ENCODE assay signal across 17 mouse cellular contexts in genomic region chr8:84736521-84736920, GRCm38 (mm10). TPM values are rescaled to one million over a fixed set of nuclear protein-coding genes. Genes with fewer than 3 reads are reported as not detected.
A peak's percentile ranks its signal among the peaks of the same experiment; 100 is the strongest.
DNase-seq lines count a peak whose midpoint lies in the region; ATAC-seq and TF ChIP-seq lines count a peak whose summit lies in the region.
"Had no signal": no experiment of that assay in that cellular context is flagged by ENCODE, and none has a peak within 500 bp of the region (broad histone marks: within the 10 kb centered on the region; RNA-seq: fewer than 3 reads in every experiment).

No protein-coding gene starts in this region.

- peaks cover 100% of the 10 kb centered on the region for H3K4me1 ChIP-seq in forebrain, embryonic 13.5 days
- H3K4me1 ChIP-seq in forebrain, postnatal 0 days (ENCODE audit: insufficient read depth), result peaks cover 15% of the 10 kb centered on the region
- H3K4me1 ChIP-seq in hindbrain, embryonic 13.5 days (replicated peaks), result peaks cover 89% of the 10 kb centered on the region
- H3K4me1 ChIP-seq in hindbrain, embryonic 11.5 days (replicated peaks; ENCODE audit: control insufficient read depth, insufficient read depth, low read length), result peaks cover 12% of the 10 kb centered on the region
- H3K4me1 ChIP-seq in embryonic facial prominence, embryonic 14.5 days (ENCODE audit: control insufficient read depth, insufficient read depth, low read length), result peaks cover 71% of the 10 kb centered on the region

- DNase-seq in forebrain, postnatal 0 days, result no peak
- DNase-seq in hindbrain, embryonic 11.5 days (ENCODE audit: low spot score), result no peak
- peak; percentile 55 for DNase-seq in NIH3T3 (ENCODE audit: low read depth)
- no peak for DNase-seq in embryonic facial prominence, embryonic 14.5 days (ENCODE audit: low spot score)
- no peak for DNase-seq in gastrocnemius, postnatal 10 days
- no peak for DNase-seq in lung, adult 18-20 months
- DNase-seq: B cell, adult 2 months; cerebellum, adult 9-11 months; kidney, adult 2 months; kidney, postnatal 25 days; left cerebral cortex, postnatal 4 days; lung, postnatal 10 days; thymus, postnatal 14 days had no signal

- peak overlapping the region; percentile 40; the same call in 1 of the 2 replicates for H3K27ac ChIP-seq in forebrain, embryonic 13.5 days
- H3K27ac ChIP-seq in forebrain, postnatal 0 days (ENCODE audit: low read depth, low read length), result no peak overlapping the region
- H3K27ac ChIP-seq in hindbrain, embryonic 13.5 days, result no peak overlapping the region
- no peak overlapping the region for H3K27ac ChIP-seq in hindbrain, embryonic 11.5 days (ENCODE audit: low read depth, low read length)
- no peak overlapping the region for H3K27ac ChIP-seq in embryonic facial prominence, embryonic 14.5 days (replicated peaks; ENCODE audit: low read depth, low read length)
- H3K27ac ChIP-seq: stomach, embryonic 15.5 days had no signal

- no peak for ATAC-seq in forebrain, embryonic 13.5 days
- no peak for ATAC-seq in forebrain, postnatal 0 days
- ATAC-seq in hindbrain, embryonic 13.5 days (ENCODE audit: low FRiP score), result no peak
- no peak for ATAC-seq in hindbrain, embryonic 11.5 days (ENCODE audit: low FRiP score)
- ATAC-seq in embryonic facial prominence, embryonic 14.5 days (ENCODE audit: low read depth), result no peak

- no peak for TF ChIP-seq CTCF in forebrain, postnatal 0 days (IDR thresholded peaks at IDR 0.05; ENCODE audit: low read depth)

- peaks cover 35% of the 10 kb centered on the region for H3K27me3 ChIP-seq in forebrain, embryonic 13.5 days
- no peaks in the 10 kb centered on the region for H3K27me3 ChIP-seq in forebrain, postnatal 0 days (ENCODE audit: insufficient read depth, low read length)
- peaks cover 92% of the 10 kb centered on the region for H3K27me3 ChIP-seq in hindbrain, embryonic 13.5 days
- peaks cover 83% of the 10 kb centered on the region for H3K27me3 ChIP-seq in hindbrain, embryonic 11.5 days (ENCODE audit: control insufficient read depth, insufficient read depth, low read length)
- no peaks in the 10 kb centered on the region for H3K27me3 ChIP-seq in embryonic facial prominence, embryonic 14.5 days (replicated peaks; ENCODE audit: control insufficient read depth, insufficient read depth, low read length)
- H3K27me3 ChIP-seq: stomach, embryonic 15.5 days had no signal

- peaks cover 9% of the 10 kb centered on the region for H3K36me3 ChIP-seq in forebrain, embryonic 13.5 days (ENCODE audit: poor library complexity, severe bottlenecking)
- H3K36me3 ChIP-seq in forebrain, postnatal 0 days (ENCODE audit: insufficient read depth), result no peaks in the 10 kb centered on the region
- no peaks in the 10 kb centered on the region for H3K36me3 ChIP-seq in hindbrain, embryonic 13.5 days
- H3K36me3 ChIP-seq in hindbrain, embryonic 11.5 days (ENCODE audit: control insufficient read depth, insufficient read depth, low read length), result no peaks in the 10 kb centered on the region
- peaks cover 5% of the 10 kb centered on the region; the same call in 1 of the 2 replicates for H3K36me3 ChIP-seq in embryonic facial prominence, embryonic 14.5 days (ENCODE audit: control insufficient read depth, insufficient read depth, low read length)
- H3K36me3 ChIP-seq: stomach, embryonic 15.5 days had no signal

- peak overlapping the region; percentile 48 for H3K9ac ChIP-seq in forebrain, embryonic 13.5 days
- no peak overlapping the region for H3K9ac ChIP-seq in forebrain, postnatal 0 days
- 0 out of 2 replicates have a peak overlapping the region, but pooled peaks have one; percentile 21 for H3K9ac ChIP-seq in hindbrain, embryonic 13.5 days
- no peak overlapping the region for H3K9ac ChIP-seq in hindbrain, embryonic 11.5 days (ENCODE audit: low read depth, low read length)
- H3K9ac ChIP-seq in embryonic facial prominence, embryonic 14.5 days (ENCODE audit: low read depth, low read length), result 0 out of 2 replicates have a peak overlapping the region, but pooled peaks have one; percentile 27
- H3K9ac ChIP-seq: stomach, embryonic 15.5 days had no signal

- no peak overlapping the region for H3K4me3 ChIP-seq in forebrain, embryonic 13.5 days
- H3K4me3 ChIP-seq in forebrain, postnatal 0 days (ENCODE audit: low read depth, low read length), result no peak overlapping the region
- no peak overlapping the region for H3K4me3 ChIP-seq in hindbrain, embryonic 13.5 days
- H3K4me3 ChIP-seq in hindbrain, embryonic 11.5 days (ENCODE audit: low read depth, low read length), result no peak overlapping the region
- no peak overlapping the region for H3K4me3 ChIP-seq in embryonic facial prominence, embryonic 14.5 days (ENCODE audit: low read depth, low read length)
- H3K4me3 ChIP-seq: stomach, embryonic 15.5 days had no signal

- no peak overlapping the region for H3K4me2 ChIP-seq in forebrain, embryonic 13.5 days
- H3K4me2 ChIP-seq in forebrain, postnatal 0 days (ENCODE audit: low read depth), result no peak overlapping the region
- no peak overlapping the region for H3K4me2 ChIP-seq in hindbrain, embryonic 13.5 days
- no peak overlapping the region for H3K4me2 ChIP-seq in hindbrain, embryonic 11.5 days (replicated peaks; ENCODE audit: low read depth, low read length)
- no peak overlapping the region for H3K4me2 ChIP-seq in embryonic facial prominence, embryonic 14.5 days (ENCODE audit: low read depth, low read length)
- H3K4me2 ChIP-seq: stomach, embryonic 15.5 days had no signal

- 79% methylated on average over 4 of the region's 4 CpGs for WGBS in forebrain, embryonic 13.5 days
- WGBS in forebrain, postnatal 0 days, result 79% methylated on average over 4 of the region's 4 CpGs
- WGBS in hindbrain, embryonic 13.5 days, result 69% methylated on average over 4 of the region's 4 CpGs
- WGBS in hindbrain, embryonic 11.5 days, result 65% methylated on average over 4 of the region's 4 CpGs
- WGBS in embryonic facial prominence, embryonic 14.5 days, result 78% methylated on average over 4 of the region's 4 CpGs

- no peaks in the 10 kb centered on the region for H3K9me3 ChIP-seq in forebrain, embryonic 13.5 days (replicated peaks)
- H3K9me3 ChIP-seq in forebrain, postnatal 0 days (ENCODE audit: low read length), result no peaks in the 10 kb centered on the region
- H3K9me3 ChIP-seq in hindbrain, embryonic 13.5 days, result no peaks in the 10 kb centered on the region
- no peaks in the 10 kb centered on the region for H3K9me3 ChIP-seq in hindbrain, embryonic 11.5 days (ENCODE audit: control insufficient read depth, low read length)
- no peaks in the 10 kb centered on the region for H3K9me3 ChIP-seq in embryonic facial prominence, embryonic 14.5 days (ENCODE audit: control insufficient read depth, low read length)
- H3K9me3 ChIP-seq: stomach, embryonic 15.5 days had no signal

RNA-seq across cellular contexts. Expression of gene G430095P16Rik, which starts 13.7 kb away (rescaled TPM):
- polyA plus RNA-seq in forebrain, embryonic 13.5 days (2015; fragmentation: Nextera tagmentation; extraction: Ambion mirVana), result 3.7 and 3.8 TPM in 2 replicates
- not detected in 2 replicates for total RNA-seq in forebrain, postnatal 0 days (2014; rRNA removed)
- polyA plus RNA-seq in forebrain, postnatal 0 days (2015; fragmentation: Nextera tagmentation; extraction: Ambion mirVana), result 0.56 and 1.0 TPM in 2 replicates
- polyA plus RNA-seq in hindbrain, embryonic 13.5 days (2015; fragmentation: Nextera tagmentation; extraction: Ambion mirVana), result 1.0 and 2.3 TPM in 2 replicates
- 2.3 and 2.9 TPM in 2 replicates for polyA plus RNA-seq in hindbrain, embryonic 11.5 days (2014; fragmentation: Nextera tagmentation; extraction: Ambion mirVana)
- polyA plus RNA-seq in embryonic facial prominence, embryonic 14.5 days (2014; fragmentation: Nextera tagmentation; extraction: Ambion mirVana), result 2.0 and 2.7 TPM in 2 replicates
- total RNA-seq in gastrocnemius, postnatal 10 days (2021), result 1 to 10 TPM; 2.2 to 2.8 TPM
- total RNA-seq: layer of hippocampus, postnatal 25 days; left cerebral cortex, postnatal 4 days had no signal

RNA-seq across cellular contexts. Expression of gene Lyl1, which starts 35.3 kb away (rescaled TPM):
- polyA plus RNA-seq in forebrain, embryonic 13.5 days (2015; fragmentation: Nextera tagmentation; extraction: Ambion mirVana), result 1.9 and 2.1 TPM in 2 replicates
- 2.2 and 2.7 TPM in 2 replicates for total RNA-seq in forebrain, postnatal 0 days (2014; rRNA removed)
- polyA plus RNA-seq in forebrain, postnatal 0 days (2015; fragmentation: Nextera tagmentation; extraction: Ambion mirVana), result 2.4 and 2.5 TPM in 2 replicates
- polyA plus RNA-seq in hindbrain, embryonic 13.5 days (2015; fragmentation: Nextera tagmentation; extraction: Ambion mirVana), result 3.9 and 4.2 TPM in 2 replicates
- polyA plus RNA-seq in hindbrain, embryonic 11.5 days (2014; fragmentation: Nextera tagmentation; extraction: Ambion mirVana), result 5.3 and 5.4 TPM in 2 replicates
- polyA plus RNA-seq in embryonic facial prominence, embryonic 14.5 days (2014; fragmentation: Nextera tagmentation; extraction: Ambion mirVana), result 5.8 and 6.8 TPM in 2 replicates
- total RNA-seq in gastrocnemius, postnatal 10 days (2021), result 1 to 10 TPM; 3.3 to 5.4 TPM

RNA-seq across cellular contexts. Expression of gene Nacc1, which starts 48.9 kb away (rescaled TPM):
- 16.1 and 18.6 TPM in 2 replicates for polyA plus RNA-seq in forebrain, embryonic 13.5 days (2015; fragmentation: Nextera tagmentation; extraction: Ambion mirVana)
- 65.9 and 78.2 TPM in 2 replicates for total RNA-seq in forebrain, postnatal 0 days (2014; rRNA removed)
- polyA plus RNA-seq in forebrain, postnatal 0 days (2015; fragmentation: Nextera tagmentation; extraction: Ambion mirVana), result 14.6 and 14.7 TPM in 2 replicates
- 13.7 and 14.4 TPM in 2 replicates for polyA plus RNA-seq in hindbrain, embryonic 13.5 days (2015; fragmentation: Nextera tagmentation; extraction: Ambion mirVana)
- polyA plus RNA-seq in hindbrain, embryonic 11.5 days (2014; fragmentation: Nextera tagmentation; extraction: Ambion mirVana), result 19.7 and 20.5 TPM in 2 replicates
- polyA plus RNA-seq in embryonic facial prominence, embryonic 14.5 days (2014; fragmentation: Nextera tagmentation; extraction: Ambion mirVana), result 19.7 and 20.1 TPM in 2 replicates
- 10 to 100 TPM; 38.2 to 39.1 TPM for total RNA-seq in gastrocnemius, postnatal 10 days (2021)

RNA-seq across cellular contexts. Expression of gene Trmt1, which starts 50.4 kb away (rescaled TPM):
- polyA plus RNA-seq in forebrain, embryonic 13.5 days (2015; fragmentation: Nextera tagmentation; extraction: Ambion mirVana), result 53.5 and 59.1 TPM in 2 replicates
- 89.5 and 94.8 TPM in 2 replicates for total RNA-seq in forebrain, postnatal 0 days (2014; rRNA removed)
- polyA plus RNA-seq in forebrain, postnatal 0 days (2015; fragmentation: Nextera tagmentation; extraction: Ambion mirVana), result 59.8 and 67.5 TPM in 2 replicates
- polyA plus RNA-seq in hindbrain, embryonic 13.5 days (2015; fragmentation: Nextera tagmentation; extraction: Ambion mirVana), result 51.9 and 60.3 TPM in 2 replicates
- polyA plus RNA-seq in hindbrain, embryonic 11.5 days (2014; fragmentation: Nextera tagmentation; extraction: Ambion mirVana), result 47.9 and 51.1 TPM in 2 replicates
- polyA plus RNA-seq in embryonic facial prominence, embryonic 14.5 days (2014; fragmentation: Nextera tagmentation; extraction: Ambion mirVana), result 55.8 and 73.2 TPM in 2 replicates
- total RNA-seq in gastrocnemius, postnatal 10 days (2021), result 10 to 100 TPM; 33.7 to 43.9 TPM

Comparison
In these comparisons a context has a peak if more than half of its experiments do, and no peak if none do; other contexts are left out.
1. H3K9ac ChIP-seq: peak in forebrain, embryonic 13.5 days (single experiment), hindbrain, embryonic 13.5 days (single experiment) and embryonic facial prominence, embryonic 14.5 days (single experiment); none in forebrain, postnatal 0 days (single experiment) and hindbrain, embryonic 11.5 days (single experiment).